Mouse (Mus musculus): Measurements from ENCODE around the gene Mslnl. TPM values are rescaled to one million over a fixed set of nuclear protein-coding genes. Genes with fewer than 3 reads are reported as not detected.

Gene Mslnl
- polyA plus RNA-seq, 1 experiment = 0.16 TPM

DNA sequence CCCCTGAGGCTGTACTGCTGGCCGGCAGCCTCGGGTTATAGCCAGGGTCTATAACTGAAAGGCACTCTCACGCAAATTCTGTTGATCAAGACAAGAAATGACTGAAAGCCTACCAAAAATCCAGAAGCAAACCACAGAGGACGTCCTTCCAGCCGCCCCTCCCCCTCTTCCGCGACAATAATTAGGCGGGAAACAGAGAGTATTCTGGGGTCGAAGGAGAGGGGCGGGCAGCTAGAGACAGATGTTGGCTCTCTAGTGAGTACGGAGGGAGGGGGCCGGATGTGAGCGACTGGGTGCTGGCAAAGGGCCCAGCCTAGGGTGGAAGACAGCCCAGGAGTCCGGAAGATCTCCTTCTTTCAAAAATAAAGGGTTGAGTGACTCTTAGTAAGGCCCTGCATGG is 56.8 kb downstream of the Mslnl start, which contains the start of gene Fam173a:
TSS of gene Fam173a (minus strand) at position 287 of the 400 bp plus-strand sequence.
- H3K27ac ChIP-seq (ENCODE audit: insufficient read depth, low read depth, low read length) = peak within 1 kb of the TSS; percentile 94
- TF ChIP-seq POLR2A (IDR thresholded peaks at IDR 0.05; ENCODE audit: low read depth, low read length) (no peak), CTCF (IDR thresholded peaks at IDR 0.05; ENCODE audit: extremely low read depth, insufficient read length, insufficient replicate concordance, low read depth, low read length) (peak; percentile 10; the same call in 1 of the 2 replicates)
- WGBS = 0% methylated on average over 14 of the region's 14 CpGs
- H3K4me1 ChIP-seq (ENCODE audit: control insufficient read depth, insufficient read depth, insufficient read length, low read length) = peaks cover 18% of the 10 kb centered on the region
- peak within 1 kb of the TSS; percentile 91 for H3K4me3 ChIP-seq (ENCODE audit: low read depth, low read length)
- H3K27me3 ChIP-seq (ENCODE audit: control insufficient read depth, insufficient read depth, low read length) = no peaks in the 10 kb centered on the region
- H3K36me3 ChIP-seq (ENCODE audit: control insufficient read depth, insufficient read depth, low read length) = peaks cover 3% of the 10 kb centered on the region

DNA sequence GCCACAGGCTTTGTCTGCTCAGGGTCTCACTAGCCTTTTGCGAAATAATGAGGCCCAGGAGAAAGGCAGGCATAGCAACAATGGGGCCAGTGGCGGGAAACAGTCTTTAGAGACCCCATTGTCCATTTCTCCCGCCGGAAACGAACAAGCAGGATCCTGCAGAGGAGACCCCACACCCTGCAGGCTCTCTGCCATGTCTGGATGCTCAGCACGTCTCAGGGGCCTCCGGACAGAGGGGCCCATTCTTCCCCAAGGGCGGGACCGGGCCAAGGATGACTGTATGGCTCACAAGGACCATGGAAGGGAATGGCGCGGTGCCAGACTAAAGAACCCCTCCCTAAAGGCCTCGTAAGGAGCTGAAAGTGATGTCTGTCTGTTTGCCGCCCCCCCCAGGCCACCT is 58.4 kb downstream of the Mslnl start:
- no peak for TF ChIP-seq POLR2A (IDR thresholded peaks at IDR 0.05; ENCODE audit: low read depth, low read length)
- TF ChIP-seq CTCF (IDR thresholded peaks at IDR 0.05; ENCODE audit: extremely low read depth, insufficient read length, insufficient replicate concordance, low read depth, low read length) = no peak
- H3K4me1 ChIP-seq (ENCODE audit: control insufficient read depth, insufficient read depth, insufficient read length, low read length) = peaks cover 18% of the 10 kb centered on the region
- H3K27ac ChIP-seq (ENCODE audit: insufficient read depth, low read depth, low read length) = no peak overlapping the region
- no peak overlapping the region for H3K4me3 ChIP-seq (ENCODE audit: low read depth, low read length)
- peaks cover 3% of the 10 kb centered on the region; the same call in 1 of the 2 replicates for H3K36me3 ChIP-seq (ENCODE audit: control insufficient read depth, insufficient read depth, low read length)
- 85% methylated on average over 13 of the region's 13 CpGs for WGBS
- H3K27me3 ChIP-seq (ENCODE audit: control insufficient read depth, insufficient read depth, low read length) = no peaks in the 10 kb centered on the region

DNA sequence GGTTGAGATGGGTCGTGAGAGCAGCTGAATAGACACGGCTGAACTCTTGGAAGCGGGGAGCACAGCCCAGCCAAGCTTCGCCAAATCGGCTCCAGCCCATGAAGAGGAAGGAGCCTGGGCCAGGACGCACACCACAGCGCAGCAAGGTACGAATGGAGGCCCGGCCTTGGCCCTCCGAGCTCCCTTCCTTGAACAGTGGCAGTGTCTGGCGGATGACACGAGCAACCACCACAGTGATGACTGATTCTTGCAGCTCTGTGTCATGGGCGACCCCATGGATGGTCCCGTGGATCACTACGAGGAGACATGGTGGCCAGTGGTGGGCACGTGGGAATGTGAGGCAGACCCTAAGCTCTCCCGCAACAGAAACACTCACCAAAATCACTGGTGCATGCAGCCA is 59.2 kb downstream of the Mslnl start:
- WGBS = 93% methylated on average over 17 of the region's 17 CpGs
- TF ChIP-seq CTCF (IDR thresholded peaks at IDR 0.05; ENCODE audit: extremely low read depth, insufficient read length, insufficient replicate concordance, low read depth, low read length) (no peak), POLR2A (IDR thresholded peaks at IDR 0.05; ENCODE audit: low read depth, low read length) (no peak)

DNA sequence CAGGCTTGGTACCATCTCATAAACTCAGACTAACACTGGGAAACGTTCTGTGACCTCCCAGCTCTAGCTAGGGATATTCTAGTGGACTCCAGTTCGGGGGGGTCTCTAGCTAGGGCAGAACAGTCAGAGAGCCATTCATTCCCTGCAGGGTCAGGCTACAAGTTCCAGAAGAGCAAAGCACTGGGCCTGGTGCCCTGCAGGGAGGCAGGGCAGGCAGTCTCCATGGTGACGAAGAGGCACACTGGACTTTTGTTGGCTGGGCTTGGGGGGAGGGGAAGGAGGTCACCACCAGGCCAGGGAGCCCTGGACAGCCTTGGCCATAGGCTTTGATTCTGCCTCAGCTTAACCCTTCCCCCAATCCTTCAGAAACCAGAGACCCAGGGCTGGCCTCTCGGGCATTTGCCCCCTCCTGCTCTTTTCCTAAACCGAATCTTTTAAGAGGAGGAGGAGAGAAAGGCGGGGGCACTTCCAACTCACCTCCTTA is 59.8 kb downstream of the Mslnl start, which contains the start of gene AC134908.4:
TSS of gene AC134908.4 (minus strand) at position 51 of the 484 bp plus-strand sequence.
- Histone ChIP-seq H3K27ac (ENCODE audit: insufficient read depth, low read depth, low read length) (no peak within 1 kb of the TSS), H3K27me3 (ENCODE audit: control insufficient read depth, insufficient read depth, low read length) (no peaks in the 10 kb centered on the region), H3K4me1 (ENCODE audit: control insufficient read depth, insufficient read depth, insufficient read length, low read length) (peaks cover 18% of the 10 kb centered on the region), H3K4me3 (ENCODE audit: low read depth, low read length) (peak within 1 kb of the TSS; percentile 69), H3K36me3 (ENCODE audit: control insufficient read depth, insufficient read depth, low read length) (no peaks in the 10 kb centered on the region)
- 80% methylated on average over 6 of the region's 6 CpGs for WGBS
- TF ChIP-seq CTCF (IDR thresholded peaks at IDR 0.05; ENCODE audit: extremely low read depth, insufficient read length, insufficient replicate concordance, low read depth, low read length) = no peak
- no peak for TF ChIP-seq POLR2A (IDR thresholded peaks at IDR 0.05; ENCODE audit: low read depth, low read length)

More for the DNA sequence above, 59.2 kb downstream of the Mslnl start:
- Histone ChIP-seq H3K27me3 (ENCODE audit: control insufficient read depth, insufficient read depth, low read length) (no peaks in the 10 kb centered on the region), H3K27ac (ENCODE audit: insufficient read depth, low read depth, low read length) (no peak overlapping the region), H3K36me3 (ENCODE audit: control insufficient read depth, insufficient read depth, low read length) (no peaks in the 10 kb centered on the region), H3K4me1 (ENCODE audit: control insufficient read depth, insufficient read depth, insufficient read length, low read length) (peaks cover 18% of the 10 kb centered on the region), H3K4me3 (ENCODE audit: low read depth, low read length) (no peak overlapping the region)

DNA sequence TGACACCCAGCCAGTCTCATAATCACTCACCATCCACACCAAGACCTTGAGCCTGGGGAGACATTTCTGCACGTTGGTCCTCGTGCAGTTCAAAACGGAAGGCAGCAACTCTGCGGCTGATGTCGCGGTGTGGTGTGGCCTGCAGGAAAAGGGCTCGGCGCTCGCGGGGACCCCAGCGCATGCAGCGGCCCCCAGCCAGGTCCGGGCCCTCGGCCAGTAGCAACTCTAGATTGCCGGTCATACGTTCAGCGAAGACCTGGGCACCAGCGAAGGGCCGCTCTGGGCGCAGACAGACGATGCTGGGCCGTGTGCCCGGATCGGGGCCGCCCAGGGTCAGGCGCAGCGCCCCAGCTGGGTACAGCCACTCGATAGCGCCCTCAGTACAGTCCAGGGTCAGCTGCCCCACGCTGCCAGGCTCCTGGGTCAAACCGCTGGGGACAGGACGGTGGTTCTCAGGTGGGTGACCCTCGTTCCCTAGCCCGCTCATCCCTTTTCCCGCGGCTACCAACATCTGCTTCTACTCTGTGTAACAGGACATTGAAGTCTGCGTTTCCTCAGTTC is 60.4 kb downstream of the Mslnl start:
- H3K4me3 ChIP-seq (ENCODE audit: low read depth, low read length) = peak overlapping the region; percentile 69
- TF ChIP-seq POLR2A (IDR thresholded peaks at IDR 0.05; ENCODE audit: low read depth, low read length) = no peak
- no peak for TF ChIP-seq CTCF (IDR thresholded peaks at IDR 0.05; ENCODE audit: extremely low read depth, insufficient read length, insufficient replicate concordance, low read depth, low read length)
- WGBS = 6% methylated on average over 37 of the region's 37 CpGs
- no peaks in the 10 kb centered on the region for H3K36me3 ChIP-seq (ENCODE audit: control insufficient read depth, insufficient read depth, low read length)
- H3K27ac ChIP-seq (ENCODE audit: insufficient read depth, low read depth, low read length) = no peak overlapping the region
- H3K27me3 ChIP-seq (ENCODE audit: control insufficient read depth, insufficient read depth, low read length) = no peaks in the 10 kb centered on the region
- H3K4me1 ChIP-seq (ENCODE audit: control insufficient read depth, insufficient read depth, insufficient read length, low read length) = peaks cover 16% of the 10 kb centered on the region

DNA sequence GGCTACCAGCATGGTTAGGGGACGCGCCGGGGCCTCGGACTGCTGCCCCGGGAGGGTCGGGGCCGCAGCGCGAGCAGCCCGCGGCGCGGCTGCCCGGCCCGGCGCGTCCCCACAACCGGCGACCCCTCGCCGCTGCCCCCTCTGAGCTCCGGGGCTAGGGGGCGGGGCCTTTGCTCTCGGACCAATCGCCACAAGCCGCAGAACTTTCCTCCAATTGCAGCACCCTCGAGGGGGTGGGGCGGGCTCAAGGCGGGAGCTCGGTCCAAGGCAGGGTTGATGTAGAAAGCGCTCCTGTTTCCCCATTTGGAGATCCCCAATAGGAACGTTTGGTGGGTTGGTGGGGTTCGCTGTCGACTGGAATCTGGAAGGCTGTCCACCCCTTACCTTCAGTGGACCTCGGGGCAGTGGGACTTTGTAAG is 61.1 kb downstream of the Mslnl start, which contains the start of gene Metrn:
TSS of gene Metrn (minus strand) at position 186 of the 419 bp plus-strand sequence.
- peak within 1 kb of the TSS; percentile 69 for H3K4me3 ChIP-seq (ENCODE audit: low read depth, low read length)
- WGBS = under 1% methylated on average over 35 of the region's 35 CpGs
- TF ChIP-seq POLR2A (IDR thresholded peaks at IDR 0.05; ENCODE audit: low read depth, low read length) (no peak), CTCF (IDR thresholded peaks at IDR 0.05; ENCODE audit: extremely low read depth, insufficient read length, insufficient replicate concordance, low read depth, low read length) (no peak)
- H3K4me1 ChIP-seq (ENCODE audit: control insufficient read depth, insufficient read depth, insufficient read length, low read length) = peaks cover 13% of the 10 kb centered on the region
- H3K36me3 ChIP-seq (ENCODE audit: control insufficient read depth, insufficient read depth, low read length) = no peaks in the 10 kb centered on the region
- H3K27ac ChIP-seq (ENCODE audit: insufficient read depth, low read depth, low read length) = no peak within 1 kb of the TSS
- no peaks in the 10 kb centered on the region for H3K27me3 ChIP-seq (ENCODE audit: control insufficient read depth, insufficient read depth, low read length)

Other genes starting within 250 kb of the Mslnl start
- gene Sstr5, start 238.8 kb upstream of the Mslnl start, polyA plus RNA-seq (2012; rRNA removed) = 0.29 and 0.53 TPM in 2 replicates
- 0.67 and 0.98 TPM in 2 replicates for gene Sox8, start 165.4 kb upstream of the Mslnl start, polyA plus RNA-seq (2012; rRNA removed)
- gene Lmf1, start 157.0 kb upstream of the Mslnl start, polyA plus RNA-seq (2012; rRNA removed) = 10.0 and 10.9 TPM in 2 replicates
- gene Gng13, start 18.9 kb upstream of the Mslnl start, polyA plus RNA-seq (2012; rRNA removed) = 0.20 and 0.30 TPM in 2 replicates
- 7.3 and 15.2 TPM in 2 replicates for gene Chtf18, start 8.6 kb upstream of the Mslnl start, polyA plus RNA-seq (2012; rRNA removed)
- gene Rpusd1, start 8.4 kb upstream of the Mslnl start, polyA plus RNA-seq (2012; rRNA removed) = 12.4 and 23.0 TPM in 2 replicates
- gene Msln, start 18.3 kb downstream of the Mslnl start, polyA plus RNA-seq (2012; rRNA removed) = 1.0 and 3.8 TPM in 2 replicates
- gene Narfl, start 37.7 kb downstream of the Mslnl start, polyA plus RNA-seq (2012; rRNA removed) = 14.9 and 19.3 TPM in 2 replicates
- gene Haghl, start 49.6 kb downstream of the Mslnl start, polyA plus RNA-seq (2012; rRNA removed) = 12.7 and 25.0 TPM in 2 replicates
- 0.06 TPM in 1 of 2 replicates, not detected in the other for gene Ccdc78, start 50.5 kb downstream of the Mslnl start, polyA plus RNA-seq (2012; rRNA removed)
- gene Fam173a, start 56.9 kb downstream of the Mslnl start, polyA plus RNA-seq (2012; rRNA removed) = 70.7 and 135 TPM in 2 replicates
- 0.48 TPM in 1 of 2 replicates, not detected in the other for gene AC134908.4, start 59.6 kb downstream of the Mslnl start, polyA plus RNA-seq (2012; rRNA removed)
- 28.2 and 31.9 TPM in 2 replicates for gene Metrn, start 61.1 kb downstream of the Mslnl start, polyA plus RNA-seq (2012; rRNA removed)
- 3.1 and 3.7 TPM in 2 replicates for gene Fbxl16, start 73.0 kb downstream of the Mslnl start, polyA plus RNA-seq (2012; rRNA removed)
- 18.2 and 40.0 TPM in 2 replicates for gene Wdr24, start 87.6 kb downstream of the Mslnl start, polyA plus RNA-seq (2012; rRNA removed)
- 30.2 and 47.3 TPM in 2 replicates for gene Jmjd8, start 92.8 kb downstream of the Mslnl start, polyA plus RNA-seq (2012; rRNA removed)
- gene Stub1, start 97.4 kb downstream of the Mslnl start, polyA plus RNA-seq (2012; rRNA removed) = 76.7 and 141 TPM in 2 replicates
- 6.9 and 10.6 TPM in 2 replicates for gene Rhbdl1, start 101.3 kb downstream of the Mslnl start, polyA plus RNA-seq (2012; rRNA removed)
- 28.3 and 55.5 TPM in 2 replicates for gene Gm20683, start 105.7 kb downstream of the Mslnl start, polyA plus RNA-seq (2012; rRNA removed)
- 54.9 and 87.5 TPM in 2 replicates for gene Rhot2, start 108.8 kb downstream of the Mslnl start, polyA plus RNA-seq (2012; rRNA removed)
- gene Wdr90, start 125.5 kb downstream of the Mslnl start, polyA plus RNA-seq (2012; rRNA removed) = 8.3 and 13.3 TPM in 2 replicates
- 84.8 and 111 TPM in 2 replicates for gene Mcrip2, start 132.7 kb downstream of the Mslnl start, polyA plus RNA-seq (2012; rRNA removed)
- gene Mettl26, start 139.0 kb downstream of the Mslnl start, polyA plus RNA-seq (2012; rRNA removed) = 149 and 196 TPM in 2 replicates
- 0.72 and 2.6 TPM in 2 replicates for gene Wfikkn1, start 144.8 kb downstream of the Mslnl start, polyA plus RNA-seq (2012; rRNA removed)
- gene Rab40c, start 183.7 kb downstream of the Mslnl start, polyA plus RNA-seq (2012; rRNA removed) = 20.7 and 43.4 TPM in 2 replicates
- 59.8 and 74.1 TPM in 2 replicates for gene Pigq, start 208.9 kb downstream of the Mslnl start, polyA plus RNA-seq (2012; rRNA removed)
- 0.51 TPM in 1 of 2 replicates, not detected in the other for gene Nhlrc4, start 208.9 kb downstream of the Mslnl start, polyA plus RNA-seq (2012; rRNA removed)
- 0.04 TPM in 1 of 2 replicates, not detected in the other for gene A930017K11Rik, start 216.5 kb downstream of the Mslnl start, polyA plus RNA-seq (2012; rRNA removed)
- 46.8 and 75.2 TPM in 2 replicates for gene Capn15, start 249.8 kb downstream of the Mslnl start, polyA plus RNA-seq (2012; rRNA removed)

All from small intestine, adult 2 months (tissue).